Mouse (Mus musculus) ZHBTc4 (cell line): Measurements from ENCODE around the gene Pde8a.

Experiments
- DNase-seq: peaks from one replicate; pipeline ENCODE4 v3.0.0-alpha.2; 2011; ENCODE audit warnings: low read depth, low spot score

Gene Pde8a

GRCm38 (mm10) chr7:81335705-81336431, 122.5 kb downstream of the Pde8a start:
- peak; percentile 75 for DNase-seq

DNA sequence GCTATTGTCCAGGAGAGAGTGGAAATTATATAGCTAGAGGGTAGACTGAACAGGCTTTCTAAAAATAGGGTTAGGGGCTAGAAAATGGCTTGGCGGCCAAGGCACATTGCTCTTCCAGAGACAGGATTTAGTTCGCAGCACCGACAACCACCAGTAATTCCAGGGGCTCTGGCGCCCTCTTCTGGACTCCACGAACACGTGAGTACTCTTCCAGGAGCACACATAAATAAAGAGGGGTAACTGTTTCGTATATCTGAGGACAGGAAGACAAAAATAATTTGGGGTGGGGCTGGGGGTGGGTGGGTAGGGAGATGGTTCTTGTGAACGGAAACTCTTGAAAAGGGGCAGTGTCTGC, 123.0 kb downstream of the Pde8a start:
- peak; percentile 91 for DNase-seq

DNA sequence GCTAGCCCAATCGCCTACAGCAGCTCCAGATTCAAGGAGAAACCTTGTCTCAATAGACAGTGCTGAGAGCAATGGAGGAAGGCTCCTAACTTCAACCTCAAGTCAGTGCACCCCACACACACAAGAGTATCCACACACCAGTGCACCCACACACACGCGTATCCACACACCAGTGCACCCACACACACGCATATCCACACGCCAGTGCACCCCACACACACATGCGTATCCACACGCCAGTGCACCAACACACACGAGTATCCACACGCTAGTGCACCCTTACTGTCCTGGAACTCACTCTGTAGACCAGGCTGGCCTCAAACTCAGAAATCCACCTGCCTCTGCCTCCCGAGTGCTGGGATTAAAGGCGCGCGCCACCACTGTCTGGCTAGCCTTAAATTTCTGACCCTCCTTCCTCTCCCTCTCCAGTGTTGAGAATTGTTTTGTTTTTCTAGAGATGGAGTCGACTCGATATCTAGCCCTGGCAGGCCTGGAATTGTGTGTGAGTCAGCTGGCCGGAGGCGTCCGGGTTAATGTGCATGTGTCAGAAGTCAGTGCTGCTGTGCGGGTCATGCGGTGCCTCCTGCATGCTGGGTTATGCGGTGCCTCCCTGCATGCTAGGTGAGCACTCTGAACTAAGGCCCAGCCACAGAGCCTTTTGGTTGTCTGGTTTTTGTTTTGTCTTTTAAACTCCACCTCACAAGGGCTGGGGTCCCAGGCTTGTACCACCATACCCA, 124.6 kb downstream of the Pde8a start:
- DNase-seq, result peak; percentile 55

DNA sequence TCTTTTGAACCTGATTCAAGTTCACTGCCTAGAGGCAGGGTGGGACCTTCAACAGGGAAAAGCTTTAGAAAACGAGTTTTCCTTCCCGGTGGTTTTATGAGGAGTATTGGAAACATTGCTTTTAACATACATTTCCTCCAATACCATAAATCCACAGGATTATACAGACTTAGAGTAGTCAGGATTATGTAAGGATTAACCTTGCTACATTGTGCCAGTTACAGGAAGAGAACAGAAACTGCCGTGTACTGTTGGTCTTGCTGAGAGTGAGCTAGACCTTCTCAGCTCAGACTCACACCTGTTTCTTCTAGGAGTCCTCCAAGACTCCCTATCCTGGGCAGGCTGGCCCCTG, 125.1 kb downstream of the Pde8a start:
- DNase-seq, result no peak

- DNase-seq, result peak; percentile 94
Observed at GRCm38 (mm10) chr7:81339783-81340182, 126.4 kb downstream of the Pde8a start.

DNA sequence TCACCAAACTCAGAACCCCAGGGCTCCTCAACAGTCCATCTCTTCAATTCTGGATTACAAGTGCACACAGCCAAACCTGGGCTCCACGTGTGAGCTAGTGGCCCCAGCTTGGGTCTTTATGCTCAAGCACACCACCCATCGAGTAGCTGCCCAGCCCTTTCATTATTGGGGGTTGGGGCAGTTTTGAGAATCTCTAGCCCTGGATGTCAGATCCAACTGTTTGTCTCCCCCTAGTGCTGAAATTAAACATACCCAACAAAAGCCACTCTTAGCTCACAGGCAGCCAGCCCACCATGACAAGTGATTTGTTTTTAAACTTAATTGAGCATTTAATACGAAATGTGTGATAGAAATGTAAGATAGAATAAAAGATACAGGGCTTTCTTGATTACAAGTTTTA, 128.2 kb downstream of the Pde8a start:
- peak; percentile 78 for DNase-seq

DNA sequence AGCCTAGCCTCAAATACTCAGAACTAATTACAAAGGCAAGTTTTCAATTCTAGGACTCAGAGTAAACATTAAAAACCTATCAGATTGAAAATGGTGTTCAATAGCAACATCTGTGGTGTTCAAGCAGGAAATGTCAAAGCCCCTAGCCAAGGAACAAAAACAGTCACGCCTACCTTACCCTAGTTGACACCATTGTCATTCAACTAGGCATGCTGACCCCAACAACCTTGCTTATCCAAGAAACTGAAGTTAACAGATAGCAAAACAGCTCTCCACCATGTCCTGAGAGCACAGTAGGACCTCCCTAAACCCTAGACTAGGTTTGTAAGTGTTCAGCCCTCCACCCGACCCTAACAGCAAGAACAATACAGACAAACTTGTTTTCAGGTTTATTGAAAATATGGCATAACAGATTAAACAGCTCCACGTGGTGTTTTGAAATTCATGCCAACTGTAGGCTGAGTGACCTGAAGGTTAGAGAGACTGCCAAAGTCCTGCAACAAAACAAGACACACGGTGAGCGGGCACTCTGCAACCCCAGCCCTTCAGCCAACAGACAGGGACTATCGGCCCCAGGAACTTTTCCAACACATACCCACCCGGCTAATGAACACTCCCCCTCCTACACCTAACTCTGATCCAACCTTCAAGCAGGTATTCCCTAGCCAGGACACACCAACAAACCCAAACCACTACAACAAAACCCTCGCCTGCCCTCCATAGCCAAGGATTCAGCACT, 129.1 kb downstream of the Pde8a start:
- DNase-seq, result peak; percentile 67

- peak; percentile 83 for DNase-seq
Observed at GRCm38 (mm10) chr7:81343316-81343715, 129.9 kb downstream of the Pde8a start.

- peak; percentile 51 for DNase-seq
Observed at GRCm38 (mm10) chr7:81343831-81344230, 130.4 kb downstream of the Pde8a start.

GRCm38 (mm10) chr7:81344544-81345446, 131.4 kb downstream of the Pde8a start, which contains the start of gene Rps17:
Gene Rps17 (minus strand): TSS chr7:81345254.
- peak; percentile 97 for DNase-seq

- no peak for DNase-seq
Observed at GRCm38 (mm10) chr7:81345447-81346170, 132.2 kb downstream of the Pde8a start.

DNA sequence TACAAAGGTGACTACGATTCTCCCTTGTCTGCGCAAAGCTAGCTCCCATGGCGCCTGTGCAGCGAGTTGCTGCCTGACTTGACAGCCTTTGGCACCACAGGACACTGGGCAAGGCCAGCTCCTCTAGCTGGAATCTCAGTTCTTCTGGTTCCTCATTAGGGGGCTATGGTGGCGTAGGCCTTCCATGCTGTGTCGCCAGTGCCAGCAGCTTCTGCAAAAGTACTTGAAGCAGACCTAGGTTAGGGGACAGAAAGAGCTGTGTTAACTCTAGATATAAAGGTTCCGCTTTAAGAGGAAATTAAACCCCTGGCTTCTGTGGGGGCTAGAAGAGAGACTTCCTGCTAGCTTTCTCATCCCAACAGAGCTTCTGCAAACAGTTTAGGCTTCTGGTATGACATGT, 134.8 kb downstream of the Pde8a start:
- no peak for DNase-seq

DNA sequence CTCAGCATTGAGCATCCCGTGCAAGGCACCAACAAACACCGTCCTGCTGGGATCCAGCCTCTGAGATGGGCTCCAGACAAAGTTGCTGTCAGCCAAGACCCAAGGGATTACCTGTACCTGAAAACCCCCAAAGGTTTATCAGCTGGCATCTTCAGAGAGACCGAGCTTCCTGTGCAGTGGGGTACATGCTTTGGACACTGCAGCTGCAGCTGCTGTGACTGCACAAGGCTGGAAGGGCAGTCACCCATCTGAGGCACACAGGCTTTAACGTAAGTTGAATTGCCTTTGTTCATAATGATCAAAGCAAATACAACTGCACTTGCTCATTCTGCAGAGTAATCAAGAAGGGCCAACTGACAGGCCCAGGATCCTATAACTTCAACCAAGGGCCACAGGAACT, 138.4 kb downstream of the Pde8a start:
- no peak for DNase-seq

DNA sequence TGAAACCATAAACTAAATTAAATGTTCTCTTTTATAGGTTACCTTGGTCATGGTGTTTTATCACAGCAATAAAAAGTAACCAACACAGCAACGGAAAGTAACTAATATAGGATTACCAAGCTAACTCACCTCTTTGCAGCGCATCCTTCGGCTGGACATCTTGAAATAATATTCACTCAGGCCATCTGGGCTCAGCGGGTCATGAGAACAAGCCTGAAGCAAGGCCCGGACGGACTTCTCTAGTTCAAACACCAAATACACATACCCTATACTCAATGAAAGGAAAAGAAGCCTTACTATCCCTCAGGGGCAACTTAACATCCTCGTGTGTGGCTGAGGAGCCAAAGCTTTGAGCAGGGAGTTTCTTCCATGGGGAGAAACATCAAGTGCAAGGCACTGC, 142.3 kb downstream of the Pde8a start:
- DNase-seq, result no peak

GRCm38 (mm10) chr7:81356360-81356759, 143.0 kb downstream of the Pde8a start:
- DNase-seq, result no peak

- no peak for DNase-seq
Observed at GRCm38 (mm10) chr7:81356975-81357374, 143.6 kb downstream of the Pde8a start.

GRCm38 (mm10) chr7:81367946-81368345, 154.6 kb downstream of the Pde8a start:
- DNase-seq, result no peak

- no peak for DNase-seq
Observed at GRCm38 (mm10) chr7:81369724-81370123, 156.3 kb downstream of the Pde8a start.

GRCm38 (mm10) chr7:81371811-81372210, 158.4 kb downstream of the Pde8a start:
- no peak for DNase-seq

DNA sequence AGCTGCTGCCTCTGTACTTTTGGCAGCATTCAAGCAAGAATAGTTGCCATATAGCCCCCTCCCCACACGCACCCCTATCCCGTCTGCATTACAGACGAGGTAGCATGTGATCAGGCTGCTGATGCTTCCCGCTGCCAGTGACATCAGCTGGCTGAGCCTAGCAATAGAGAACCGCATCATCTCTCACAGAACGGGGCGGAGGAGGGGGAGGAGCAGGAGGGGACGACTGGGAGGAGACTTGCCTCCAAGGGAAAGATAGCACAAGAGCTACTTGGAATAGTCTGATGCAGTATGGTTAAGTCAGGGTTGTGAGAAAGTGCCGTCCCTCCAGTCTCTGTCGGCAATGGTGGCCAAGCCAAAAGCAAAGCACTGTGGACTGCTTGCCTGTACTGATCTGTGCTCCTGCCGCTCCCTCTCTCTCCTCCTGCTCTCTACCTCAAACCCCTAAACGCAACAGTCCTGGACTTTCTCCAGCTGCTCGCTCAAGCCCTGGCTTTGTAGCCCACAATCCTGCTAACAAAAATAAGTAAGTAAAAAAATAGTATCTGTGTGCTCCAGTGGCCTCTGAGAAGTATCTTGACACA, 159.0 kb downstream of the Pde8a start:
- peak; percentile 64 for DNase-seq
